Mouse (Mus musculus) hindbrain, embryonic 13.5 days (tissue): ENCODE measurements around the gene Polr3g. TPM values are rescaled to one million over a fixed set of nuclear protein-coding genes. Genes with fewer than 3 reads are reported as not detected.
"Not testable (repeated sequence)": the region's sequence is repeated elsewhere in the genome, so short reads cannot be mapped to it uniquely, and the experiment has no call there.

Experiments used
- ATAC-seq: fragments of 200-750 bp; cut with Nextera tagmentation; 2 replicates; pipeline ENCODE4 v1.8.0; 2017; ENCODE audit warnings: moderate TSS enrichment; ENCODE audit not compliant: low FRiP score
- H3K27ac ChIP-seq: fragments of 300-500 bp; sonication (generic); 2 replicates; pipeline ENCODE4 v1.5.1; 2015; ENCODE audit warnings: inconsistent platforms, mild to moderate bottlenecking, moderate library complexity
- H3K27me3 ChIP-seq: fragments of 300-500 bp; sonication (generic); 2 replicates; pipeline ENCODE4 v1.6.1; 2015; ENCODE audit warnings: mild to moderate bottlenecking, inconsistent platforms
- H3K36me3 ChIP-seq: fragments of 300-500 bp; sonication (generic); 2 replicates; pipeline ENCODE4 v1.6.1; 2015; ENCODE audit warnings: mild to moderate bottlenecking, inconsistent platforms
- H3K4me1 ChIP-seq: fragments of 300-500 bp; sonication (generic); replicated peaks from 2 replicates; pipeline ENCODE4 v1.6.1; 2015; ENCODE audit warnings: inconsistent platforms
- H3K4me2 ChIP-seq: fragments of 300-500 bp; sonication (generic); 2 replicates; pipeline ENCODE4 v1.6.1; 2015; ENCODE audit warnings: inconsistent platforms, mild to moderate bottlenecking, moderate library complexity
- H3K4me3 ChIP-seq: fragments of 300-500 bp; sonication (generic); 2 replicates; pipeline ENCODE4 v1.5.1; 2015; ENCODE audit warnings: mild to moderate bottlenecking, inconsistent platforms
- H3K9ac ChIP-seq: fragments of 300-500 bp; sonication (generic); 2 replicates; pipeline ENCODE4 v1.6.1; 2015; ENCODE audit warnings: mild to moderate bottlenecking, inconsistent platforms
- H3K9me3 ChIP-seq: fragments of 300-500 bp; sonication (generic); 2 replicates; pipeline ENCODE4 v1.6.1; 2016; ENCODE audit warnings: inconsistent platforms
- WGBS: fragments of 180-500 bp; shearing (Covaris S2); methylation state at CpG from one replicate; pipeline ENCODE4 v1.1.7; 2015; 5-methylcytosine and 5-hydroxymethylcytosine counted together
- polyA plus RNA-seq: library from polyadenylated mRNA; unstranded; fragments of >200 nt; fragmentation: Nextera tagmentation; extraction: Ambion mirVana; gene quantifications from 2 replicates; pipeline ENCODE4 v1.2.1, GENCODE M21; 2015

Polr3g gene
- polyA plus RNA-seq, result 4.2 and 6.2 TPM in 2 replicates

GRCm38 (mm10) chr13:81710775-81711545 lies at the start of gene Polr3g, which contains the start of gene Mblac2:
Gene Polr3g, minus strand, starts transcription at chr13:81711013.
Gene Mblac2, plus strand, starts transcription at chr13:81711341.
- peak within 1 kb of the TSS; percentile 85 for H3K9ac ChIP-seq
- H3K27me3 ChIP-seq, result no peaks in the 10 kb centered on the region
- H3K4me1 ChIP-seq, result peaks cover 21% of the 10 kb centered on the region
- H3K9me3 ChIP-seq, result no peaks in the 10 kb centered on the region
- H3K36me3 ChIP-seq, result no peaks in the 10 kb centered on the region
- ATAC-seq, result peak; percentile 97
- peak within 1 kb of the TSS; percentile 94 for H3K27ac ChIP-seq
- H3K4me2 ChIP-seq, result peak within 1 kb of the TSS; percentile 94
- under 1% methylated on average over 61 of the region's 61 CpGs for WGBS
- peak within 1 kb of the TSS; percentile 85 for H3K4me3 ChIP-seq

- Histone ChIP-seq H3K9ac (no peak overlapping the region), H3K9me3 (no peaks in the 10 kb centered on the region), H3K4me1 (0 out of 2 replicates have a peak, but pooled peaks cover 2% of the 10 kb centered on the region), H3K4me2 (no peak overlapping the region), H3K27me3 (no peaks in the 10 kb centered on the region), H3K27ac (no peak overlapping the region), H3K4me3 (no peak overlapping the region), H3K36me3 (no peaks in the 10 kb centered on the region)
- ATAC-seq, result no peak
- WGBS, result 34% methylated on average over 3 of the region's 3 CpGs
These were observed 49.6 kb upstream of the Polr3g start for GRCm38 (mm10) chr13:81760379-81760778.

GRCm38 (mm10) chr13:81757058-81757660 lies 46.3 kb upstream of the Polr3g start:
- Histone ChIP-seq H3K36me3 (no peaks in the 10 kb centered on the region), H3K27ac (no peak overlapping the region), H3K4me3 (no peak overlapping the region), H3K27me3 (no peaks in the 10 kb centered on the region), H3K4me2 (no peak overlapping the region), H3K4me1 (0 out of 2 replicates have a peak, but pooled peaks cover 2% of the 10 kb centered on the region), H3K9me3 (no peaks in the 10 kb centered on the region), H3K9ac (no peak overlapping the region)
- no peak for ATAC-seq
- WGBS, result 87% methylated on average over 5 of the region's 5 CpGs

DNA sequence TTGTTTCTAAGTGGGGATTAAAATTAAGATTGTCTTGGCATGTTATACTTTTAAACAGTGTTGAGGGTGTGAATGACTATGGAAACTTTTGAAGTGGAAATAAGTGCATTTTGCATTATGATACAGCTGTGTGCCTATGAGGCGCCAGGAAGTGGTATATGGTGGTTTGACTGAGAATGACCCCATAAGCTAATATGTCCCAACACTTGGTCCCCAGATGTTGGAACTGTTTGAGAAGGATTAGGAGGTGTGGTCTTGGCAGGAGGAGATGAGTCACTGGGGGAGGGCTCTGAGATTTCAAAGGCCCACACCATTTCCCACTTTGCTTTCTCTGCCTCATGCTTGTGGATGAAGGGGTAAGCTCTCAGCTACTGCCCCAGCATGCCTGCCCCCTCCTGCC lies 44.5 kb upstream of the Polr3g start:
- Histone ChIP-seq H3K27ac (no peak overlapping the region), H3K4me1 (no peaks in the 10 kb centered on the region), H3K4me2 (no peak overlapping the region), H3K36me3 (no peaks in the 10 kb centered on the region), H3K9ac (no peak overlapping the region), H3K9me3 (no peaks in the 10 kb centered on the region), H3K27me3 (no peaks in the 10 kb centered on the region), H3K4me3 (no peak overlapping the region)
- WGBS, result 100% methylated on average over 1 of the region's 1 CpGs
- no peak for ATAC-seq

GRCm38 (mm10) chr13:81754878-81755277 lies 44.1 kb upstream of the Polr3g start:
- Histone ChIP-seq H3K27me3 (no peaks in the 10 kb centered on the region), H3K9ac (no peak overlapping the region), H3K4me3 (no peak overlapping the region), H3K4me2 (no peak overlapping the region), H3K4me1 (no peaks in the 10 kb centered on the region), H3K36me3 (no peaks in the 10 kb centered on the region), H3K27ac (no peak overlapping the region), H3K9me3 (no peaks in the 10 kb centered on the region)
- ATAC-seq, result no peak

DNA sequence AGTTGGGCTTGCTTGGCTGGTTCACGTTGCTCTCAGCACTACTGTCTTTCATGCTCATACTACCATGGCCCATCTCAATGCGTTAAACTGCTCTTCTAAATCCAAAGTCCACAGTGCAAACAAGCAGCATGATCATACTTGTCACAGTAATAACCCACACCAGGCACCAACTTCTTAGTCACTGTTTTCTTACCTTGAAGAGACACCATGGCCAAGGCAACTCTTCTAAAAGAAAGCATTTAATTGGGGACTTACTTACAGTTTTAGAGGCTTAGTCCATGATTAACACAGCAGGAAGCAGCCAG lies 33.2 kb upstream of the Polr3g start:
- Histone ChIP-seq H3K4me2 (no peak overlapping the region), H3K4me1 (no peaks in the 10 kb centered on the region), H3K4me3 (no peak overlapping the region), H3K36me3 (no peaks in the 10 kb centered on the region), H3K27me3 (no peaks in the 10 kb centered on the region), H3K27ac (no peak overlapping the region), H3K9me3 (no peaks in the 10 kb centered on the region), H3K9ac (no peak overlapping the region)
- ATAC-seq, result no peak
- 39% methylated on average over 2 of the region's 2 CpGs for WGBS

DNA sequence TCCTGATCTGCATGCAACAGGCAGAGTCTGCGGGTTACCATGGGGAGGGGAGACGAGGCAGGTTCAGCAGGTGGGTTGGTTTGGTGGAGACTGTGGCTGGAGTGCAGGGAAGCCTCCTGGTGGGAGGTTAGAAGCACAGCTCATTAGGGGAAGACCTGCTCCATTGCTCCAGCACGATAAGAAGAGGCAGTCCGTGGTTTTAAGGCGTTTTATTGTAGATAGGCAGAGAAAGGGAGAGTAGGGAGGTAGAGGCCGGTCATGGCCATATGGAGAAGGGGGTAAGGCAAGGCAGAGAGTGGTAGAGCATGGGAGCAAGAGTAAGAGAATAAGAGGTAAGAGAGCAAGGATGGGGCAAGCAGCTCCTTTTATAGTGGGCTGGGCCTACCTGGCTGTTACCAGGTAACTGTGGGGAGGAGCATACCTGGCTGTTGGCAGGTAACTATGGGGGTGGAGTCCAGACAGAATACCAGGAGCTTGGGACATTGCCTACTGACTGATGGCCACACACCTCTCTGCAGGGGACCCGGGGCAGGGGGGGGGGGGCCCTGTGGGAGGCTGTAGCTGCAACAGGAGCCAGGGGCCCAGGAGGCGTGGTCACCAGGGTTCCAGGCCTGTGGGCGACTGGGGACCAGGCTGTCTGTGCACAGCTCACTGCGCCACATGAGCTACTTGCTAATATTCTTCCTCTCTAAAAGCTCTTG lies 32.7 kb upstream of the Polr3g start:
- Histone ChIP-seq H3K27ac (no peak overlapping the region), H3K36me3 (no peaks in the 10 kb centered on the region), H3K9me3 (no peaks in the 10 kb centered on the region), H3K27me3 (no peaks in the 10 kb centered on the region), H3K4me3 (no peak overlapping the region), H3K4me2 (no peak overlapping the region), H3K9ac (no peak overlapping the region), H3K4me1 (no peaks in the 10 kb centered on the region)
- WGBS, result 45% methylated on average over 10 of the region's 10 CpGs
- ATAC-seq, result no peak

DNA sequence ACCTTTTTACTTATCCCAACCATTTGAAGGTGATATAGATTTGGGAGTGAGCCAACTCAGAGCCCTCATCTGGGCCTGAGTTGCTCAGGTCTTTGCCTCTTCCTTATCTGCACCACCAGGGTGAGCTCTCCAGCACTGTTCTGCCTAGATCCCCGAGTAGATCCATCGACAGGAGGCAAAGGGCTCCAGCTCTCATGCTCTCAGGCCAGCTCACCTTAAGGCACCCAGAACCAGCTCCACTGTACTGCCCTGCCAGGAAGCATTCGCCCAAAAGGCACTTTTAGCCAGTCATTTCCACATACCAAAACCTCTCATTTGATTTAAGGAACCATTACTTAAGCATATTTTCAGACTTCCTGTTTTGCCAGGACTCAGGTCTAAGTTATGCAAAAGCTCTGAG lies 30.1 kb upstream of the Polr3g start:
- no peaks in the 10 kb centered on the region for H3K4me1 ChIP-seq
- ATAC-seq, result no peak
- H3K9me3 ChIP-seq, result no peaks in the 10 kb centered on the region
- no peak overlapping the region for H3K9ac ChIP-seq
- no peaks in the 10 kb centered on the region for H3K27me3 ChIP-seq
- no peak overlapping the region for H3K27ac ChIP-seq
- 51% methylated on average over 3 of the region's 3 CpGs for WGBS
- H3K4me3 ChIP-seq, result no peak overlapping the region
- H3K36me3 ChIP-seq, result no peaks in the 10 kb centered on the region
- no peak overlapping the region for H3K4me2 ChIP-seq

GRCm38 (mm10) chr13:81736606-81737005 lies 25.8 kb upstream of the Polr3g start:
- no peak overlapping the region for H3K4me2 ChIP-seq
- 87% methylated on average over 5 of the region's 5 CpGs for WGBS
- no peaks in the 10 kb centered on the region for H3K9me3 ChIP-seq
- no peaks in the 10 kb centered on the region for H3K27me3 ChIP-seq
- H3K36me3 ChIP-seq, result no peaks in the 10 kb centered on the region
- H3K9ac ChIP-seq, result no peak overlapping the region
- no peaks in the 10 kb centered on the region for H3K4me1 ChIP-seq
- H3K27ac ChIP-seq, result no peak overlapping the region
- no peak overlapping the region for H3K4me3 ChIP-seq
- ATAC-seq, result no peak

DNA sequence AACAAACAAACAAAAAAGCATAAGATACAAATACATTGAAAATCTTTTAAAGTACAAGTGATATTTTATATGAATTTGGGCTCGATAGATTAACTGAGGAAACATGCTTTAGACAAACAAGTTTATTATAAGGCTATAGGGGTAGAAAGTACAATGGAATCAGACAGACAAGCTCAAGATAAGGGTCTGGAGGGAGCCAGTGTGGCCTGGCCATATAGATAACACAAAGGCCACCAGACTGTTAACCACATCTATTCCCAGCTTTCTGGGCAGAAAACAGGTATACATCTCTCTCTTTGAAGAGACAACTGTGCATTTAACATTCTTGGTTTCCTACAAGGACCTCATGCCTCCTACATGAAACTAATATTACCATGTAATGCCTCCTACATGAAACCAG lies 19.5 kb upstream of the Polr3g start:
- H3K4me2 ChIP-seq, result no peak overlapping the region
- 97% methylated on average over 1 of the region's 1 CpGs for WGBS
- no peak overlapping the region for H3K4me3 ChIP-seq
- H3K27ac ChIP-seq, result no peak overlapping the region
- no peaks in the 10 kb centered on the region for H3K36me3 ChIP-seq
- H3K9ac ChIP-seq, result no peak overlapping the region
- H3K4me1 ChIP-seq, result no peaks in the 10 kb centered on the region
- H3K27me3 ChIP-seq, result no peaks in the 10 kb centered on the region
- ATAC-seq, result no peak
- no peaks in the 10 kb centered on the region for H3K9me3 ChIP-seq

DNA sequence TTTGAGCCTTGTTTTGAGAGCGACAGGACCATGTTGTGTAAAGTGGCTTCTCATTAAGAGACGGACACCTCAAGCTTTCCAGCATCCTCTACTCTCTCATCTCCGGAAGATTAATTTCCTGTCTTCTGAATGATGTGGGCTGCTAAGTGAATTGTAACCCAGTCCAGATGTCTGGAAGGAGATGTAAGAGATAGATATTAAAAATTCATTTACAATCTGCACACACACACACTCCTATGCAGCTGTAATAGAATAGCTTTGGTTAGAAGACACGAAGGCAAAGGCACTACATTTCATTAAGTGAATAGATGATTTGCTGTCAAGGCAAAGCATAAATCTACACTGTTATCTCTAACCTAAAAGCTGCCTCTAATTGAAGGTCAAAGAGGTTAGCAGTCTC lies 18.3 kb upstream of the Polr3g start:
- H3K36me3 ChIP-seq, result no peaks in the 10 kb centered on the region
- no peak overlapping the region for H3K9ac ChIP-seq
- no peaks in the 10 kb centered on the region for H3K27me3 ChIP-seq
- no peak overlapping the region for H3K27ac ChIP-seq
- no peaks in the 10 kb centered on the region for H3K9me3 ChIP-seq
- no peak overlapping the region for H3K4me3 ChIP-seq
- no peak overlapping the region for H3K4me2 ChIP-seq
- ATAC-seq, result 0 out of 2 replicates have a peak, but pooled peaks have one; percentile 28
- no peaks in the 10 kb centered on the region for H3K4me1 ChIP-seq
- 74% methylated on average over 4 of the region's 4 CpGs for WGBS

- not testable (repeated sequence) for H3K4me2 ChIP-seq, H3K4me3 ChIP-seq, H3K9ac ChIP-seq, H3K9me3 ChIP-seq, H3K27me3 ChIP-seq, ATAC-seq, H3K27ac ChIP-seq, H3K36me3 ChIP-seq, H3K4me1 ChIP-seq
- WGBS, result 64% methylated on average over 12 of the region's 12 CpGs
These were observed 17.3 kb upstream of the Polr3g start for GRCm38 (mm10) chr13:81728141-81728540.
